Mouse (Mus musculus) stomach, embryonic 14.5 days (tissue): Measurements from ENCODE around the gene Tmod4. TPM values are rescaled to one million over a fixed set of nuclear protein-coding genes. Genes with fewer than 3 reads are reported as not detected.

ENCODE experiments used
- ATAC-seq: fragments of 200-750 bp; cut with Nextera tagmentation; 2 replicates; pipeline ENCODE4 v1.8.0; 2017; ENCODE audit warnings: low read depth, moderate TSS enrichment; ENCODE audit not compliant: insufficient number of reproducible peaks, insufficient read depth, low FRiP score
- H3K27ac ChIP-seq: fragments of 300-500 bp; sonication (generic); 2 replicates; pipeline ENCODE4 v1.5.1; 2014; ENCODE audit warnings: mild to moderate bottlenecking, low read length, moderate library complexity, mixed read lengths
- H3K27me3 ChIP-seq: fragments of 300-500 bp; sonication (generic); 2 replicates; pipeline ENCODE4 v1.6.1; 2014; ENCODE audit warnings: low read length, control low read depth, mixed read lengths; ENCODE audit not compliant: control insufficient read depth, insufficient read depth
- H3K36me3 ChIP-seq: fragments of 300-500 bp; sonication (generic); 2 replicates; pipeline ENCODE4 v1.6.1; 2014; ENCODE audit warnings: mild to moderate bottlenecking, control low read depth, low read length, moderate library complexity, mixed read lengths; ENCODE audit not compliant: control insufficient read depth, insufficient read depth
- H3K4me1 ChIP-seq: fragments of 300-500 bp; sonication (generic); 2 replicates; pipeline ENCODE4 v1.6.1; 2014; ENCODE audit warnings: low read length, control low read depth, mixed read lengths; ENCODE audit not compliant: control insufficient read depth, insufficient read depth
- H3K4me2 ChIP-seq: fragments of 300-500 bp; sonication (generic); replicated peaks from 2 replicates; pipeline ENCODE4 v1.6.1; 2014; ENCODE audit warnings: low read depth, low read length, control low read depth
- H3K4me3 ChIP-seq: fragments of 300-500 bp; sonication (generic); 2 replicates; pipeline ENCODE4 v1.5.1; 2014; ENCODE audit warnings: low read depth, low read length, control low read depth
- H3K9ac ChIP-seq: fragments of 300-500 bp; sonication (generic); replicated peaks from 2 replicates; pipeline ENCODE4 v1.6.1; 2014; ENCODE audit warnings: low read depth, mild to moderate bottlenecking, control low read depth, low read length, moderate library complexity, mixed read lengths
- H3K9me3 ChIP-seq: fragments of 300-500 bp; sonication (generic); 2 replicates; pipeline ENCODE4 v1.6.1; 2016; ENCODE audit warnings: low read depth, low read length, control low read depth; ENCODE audit not compliant: control insufficient read depth
- WGBS: fragments of 180-500 bp; shearing (Covaris S2); extraction: QIAGEN DNeasy Blood & Tissue Kit; methylation state at CpG from one replicate; pipeline ENCODE4 v1.1.7; 2014; 5-methylcytosine and 5-hydroxymethylcytosine counted together
- polyA plus RNA-seq: library from polyadenylated mRNA; unstranded; fragments of >200 nt; fragmentation: Nextera tagmentation; extraction: Ambion mirVana; gene quantifications from 2 replicates; pipeline ENCODE4 v1.2.1, GENCODE M21; 2014

The Tmod4 gene
- polyA plus RNA-seq, 1 experiment from 2014 or later: 1.8 TPM

DNA sequence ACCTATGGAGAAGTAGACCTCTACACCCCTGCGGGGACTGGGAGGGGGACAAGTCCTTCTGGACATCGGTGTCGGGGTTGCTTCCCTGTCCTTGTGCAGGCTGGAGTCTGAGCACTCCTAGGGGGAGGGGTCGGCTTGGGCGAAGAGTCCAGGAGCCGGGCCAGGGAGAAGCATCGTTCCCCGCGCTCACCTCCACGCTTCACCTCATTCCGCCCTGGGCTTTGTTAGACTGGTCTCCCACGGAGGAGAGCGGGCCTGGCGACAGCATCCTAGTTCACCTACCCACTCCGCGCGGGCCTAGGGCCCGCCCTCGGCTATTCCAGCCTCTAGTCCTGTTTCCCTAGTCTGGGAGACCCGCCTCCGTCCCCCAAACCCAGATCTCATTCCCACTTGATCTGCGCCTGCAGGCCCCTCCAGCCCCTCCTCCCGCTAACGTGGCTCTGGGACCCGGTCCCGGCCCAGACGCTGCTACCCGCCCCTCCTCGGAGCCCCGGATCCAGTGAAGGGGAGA is 36.8 kb downstream of the Tmod4 start:
- Histone ChIP-seq H3K9ac (peak overlapping the region; percentile 52; the same call in 1 of the 2 replicates), H3K4me1 (peaks cover 28% of the 10 kb centered on the region; the same call in 1 of the 2 replicates), H3K9me3 (no peaks in the 10 kb centered on the region), H3K27ac (no peak overlapping the region), H3K4me3 (peak overlapping the region; percentile 79), H3K27me3 (no peaks in the 10 kb centered on the region), H3K36me3 (no peaks in the 10 kb centered on the region), H3K4me2 (peak overlapping the region; percentile 63)
- under 1% methylated on average over 30 of the region's 30 CpGs for WGBS
- ATAC-seq: peak; percentile 9; the same call in 1 of the 2 replicates

DNA sequence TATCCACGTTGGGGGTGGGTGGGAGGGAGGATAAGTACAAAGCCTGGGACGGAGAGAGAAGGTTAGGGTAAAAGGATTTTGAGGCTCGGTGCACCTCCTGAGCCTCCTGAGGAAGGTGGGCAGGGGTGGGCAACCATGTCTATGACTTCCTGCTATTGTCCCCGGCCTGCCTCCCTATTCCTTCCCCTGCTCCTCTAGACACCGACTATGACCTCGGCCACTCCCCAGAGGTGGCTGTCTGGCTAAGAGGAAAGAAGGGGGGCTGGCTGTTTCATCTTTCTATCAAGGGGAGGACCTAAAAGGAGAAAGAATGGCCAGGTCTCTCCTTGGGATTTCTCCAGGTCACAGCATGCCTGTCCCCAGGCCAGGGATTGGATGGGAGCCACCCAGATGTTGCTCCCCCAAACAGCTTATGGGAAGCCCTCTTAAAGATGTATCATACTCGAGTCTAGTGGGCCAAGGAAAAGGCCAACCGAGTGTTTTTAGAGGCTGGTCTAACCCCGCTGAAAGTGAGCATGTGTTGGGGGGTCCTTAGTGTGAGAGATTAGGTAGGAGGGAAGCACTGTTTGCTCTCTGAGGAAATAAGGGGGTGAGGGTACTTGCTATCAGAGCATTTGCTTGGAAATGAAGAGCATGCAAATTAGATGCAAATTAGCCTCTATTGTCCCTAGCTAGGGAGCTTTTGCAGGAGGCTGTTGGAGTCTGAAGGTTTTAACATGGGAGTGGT is 37.5 kb downstream of the Tmod4 start:
- Histone ChIP-seq H3K27me3 (no peaks in the 10 kb centered on the region), H3K4me1 (peaks cover 28% of the 10 kb centered on the region; the same call in 1 of the 2 replicates), H3K4me3 (peak overlapping the region; percentile 79), H3K9me3 (no peaks in the 10 kb centered on the region), H3K27ac (peak overlapping the region; percentile 33; the same call in 1 of the 2 replicates), H3K4me2 (peak overlapping the region; percentile 63), H3K9ac (peak overlapping the region; percentile 52; the same call in 1 of the 2 replicates), H3K36me3 (no peaks in the 10 kb centered on the region; the same call in 1 of the 2 replicates)
- 6% methylated on average over 9 of the region's 9 CpGs for WGBS
- no peak for ATAC-seq

DNA sequence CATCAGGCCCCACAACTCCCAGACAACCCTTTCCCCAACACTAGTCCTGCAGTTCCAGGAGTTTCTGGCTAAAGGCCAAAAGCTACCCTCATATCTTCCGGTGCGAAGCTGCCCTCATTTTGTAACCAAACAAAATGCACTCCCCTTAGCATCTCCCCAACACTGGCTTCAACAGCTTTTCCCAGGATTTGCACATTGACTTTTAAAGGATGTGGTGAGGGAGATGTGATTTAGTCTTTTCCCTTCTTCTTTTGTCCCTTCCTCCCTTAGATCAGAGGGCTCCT is 38.0 kb downstream of the Tmod4 start:
- Histone ChIP-seq H3K27me3 (no peaks in the 10 kb centered on the region), H3K9me3 (no peaks in the 10 kb centered on the region), H3K9ac (no peak overlapping the region), H3K27ac (no peak overlapping the region), H3K4me3 (peak overlapping the region; percentile 79), H3K4me2 (peak overlapping the region; percentile 63), H3K4me1 (peaks cover 28% of the 10 kb centered on the region; the same call in 1 of the 2 replicates), H3K36me3 (no peaks in the 10 kb centered on the region; the same call in 1 of the 2 replicates)
- ATAC-seq: no peak
- WGBS: 46% methylated on average over 2 of the region's 2 CpGs

DNA sequence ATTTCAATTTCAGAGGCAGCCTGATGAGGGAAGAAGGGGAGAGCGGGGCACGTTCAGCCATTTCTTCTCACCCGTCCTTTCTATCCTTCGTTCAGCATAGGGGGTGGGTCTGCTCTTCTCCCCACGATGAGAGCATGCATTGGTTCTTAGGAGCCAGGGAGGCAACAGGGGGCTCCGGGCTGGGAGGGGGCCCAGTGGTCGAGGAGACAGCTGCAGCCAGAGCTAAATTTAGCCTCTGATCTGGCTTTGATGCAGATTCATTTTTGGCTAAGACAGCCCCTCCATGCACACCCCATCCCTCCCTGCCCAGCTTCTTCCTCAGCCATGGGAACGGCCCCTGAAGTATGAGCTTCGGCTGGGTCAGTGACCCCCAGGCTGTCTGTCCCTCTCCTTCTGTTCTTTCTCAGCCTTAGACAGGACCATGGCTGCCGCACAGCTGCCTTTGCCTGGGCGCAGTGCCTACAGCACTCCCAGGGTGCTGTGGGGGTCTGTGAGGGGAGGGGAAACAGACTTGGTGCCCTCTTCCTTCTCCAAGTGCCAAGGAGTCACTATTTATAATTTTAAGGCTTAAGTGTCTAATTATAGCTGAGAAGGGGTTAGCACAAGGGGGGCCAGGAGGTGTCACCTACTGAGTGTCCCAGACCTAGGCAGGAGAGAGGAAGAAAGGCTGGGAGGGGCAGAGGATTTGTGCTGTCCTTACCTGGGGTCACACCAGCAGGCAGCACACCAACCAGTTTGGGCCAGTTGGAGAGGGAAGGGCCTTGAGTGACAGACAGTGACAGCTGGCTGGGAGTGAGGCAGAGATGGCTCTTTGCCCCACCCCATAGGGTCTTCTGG is 39.4 kb downstream of the Tmod4 start:
- no peak for ATAC-seq
- WGBS: 48% methylated on average over 11 of the region's 11 CpGs

GRCm38 (mm10) chr3:95164256-95164550 is 39.9 kb downstream of the Tmod4 start:
- no peak overlapping the region for H3K9ac ChIP-seq
- H3K9me3 ChIP-seq: no peaks in the 10 kb centered on the region
- H3K4me3 ChIP-seq: no peak overlapping the region

More for the DNA sequence above, 39.4 kb downstream of the Tmod4 start:
- H3K27me3 ChIP-seq: no peaks in the 10 kb centered on the region
- H3K4me1 ChIP-seq: peaks cover 28% of the 10 kb centered on the region; the same call in 1 of the 2 replicates
- no peak overlapping the region for H3K4me3 ChIP-seq
- no peak overlapping the region for H3K27ac ChIP-seq
- no peaks in the 10 kb centered on the region for H3K9me3 ChIP-seq
- peak overlapping the region; percentile 10; the same call in 1 of the 2 replicates for H3K4me2 ChIP-seq
- peaks cover 3% of the 10 kb centered on the region; the same call in 1 of the 2 replicates for H3K36me3 ChIP-seq
- H3K9ac ChIP-seq: no peak overlapping the region

DNA sequence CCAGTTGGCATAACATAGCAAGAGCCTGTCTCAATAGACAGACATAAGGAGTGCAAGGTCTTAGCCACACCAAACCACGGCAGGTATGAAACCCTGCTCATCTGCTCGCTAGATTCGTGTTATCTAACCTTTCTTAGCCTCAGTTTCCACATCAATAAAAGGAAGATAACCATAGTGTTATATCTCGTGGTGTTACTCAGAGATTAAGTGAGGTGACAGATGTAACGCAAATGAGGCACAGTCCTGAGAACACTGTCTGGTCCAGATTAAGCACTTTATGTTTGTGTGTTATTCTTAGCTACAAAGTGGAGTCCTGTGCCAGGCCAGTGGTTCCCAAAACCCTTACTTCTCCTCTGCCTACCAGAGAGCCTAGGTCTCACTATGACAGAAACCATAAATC is 40.6 kb downstream of the Tmod4 start:
- no peak for ATAC-seq
- WGBS: 80% methylated on average over 5 of the region's 5 CpGs
- peaks cover 24% of the 10 kb centered on the region; the same call in 1 of the 2 replicates for H3K4me1 ChIP-seq

More at GRCm38 (mm10) chr3:95164256-95164550, 39.9 kb downstream of the Tmod4 start:
- no peaks in the 10 kb centered on the region for H3K27me3 ChIP-seq
- no peak overlapping the region for H3K27ac ChIP-seq
- peaks cover 3% of the 10 kb centered on the region; the same call in 1 of the 2 replicates for H3K36me3 ChIP-seq
- peaks cover 28% of the 10 kb centered on the region; the same call in 1 of the 2 replicates for H3K4me1 ChIP-seq
- no peak overlapping the region for H3K4me2 ChIP-seq
- WGBS: 60% methylated on average over 5 of the region's 5 CpGs
- ATAC-seq: no peak

GRCm38 (mm10) chr3:95169996-95170395 is 45.7 kb downstream of the Tmod4 start:
- Histone ChIP-seq H3K4me3 (no peak overlapping the region), H3K36me3 (peaks cover 37% of the 10 kb centered on the region), H3K4me2 (no peak overlapping the region), H3K9ac (no peak overlapping the region), H3K9me3 (no peaks in the 10 kb centered on the region), H3K27ac (no peak overlapping the region), H3K27me3 (peaks cover 14% of the 10 kb centered on the region), H3K4me1 (0 out of 2 replicates have a peak, but pooled peaks cover 8% of the 10 kb centered on the region)
- ATAC-seq: no peak
- WGBS: 91% methylated on average over 10 of the region's 10 CpGs

More for the DNA sequence above, 40.6 kb downstream of the Tmod4 start:
- Histone ChIP-seq H3K36me3 (peaks cover 9% of the 10 kb centered on the region), H3K27ac (no peak overlapping the region), H3K4me2 (no peak overlapping the region), H3K9ac (no peak overlapping the region), H3K4me3 (no peak overlapping the region), H3K27me3 (no peaks in the 10 kb centered on the region), H3K9me3 (no peaks in the 10 kb centered on the region)

DNA sequence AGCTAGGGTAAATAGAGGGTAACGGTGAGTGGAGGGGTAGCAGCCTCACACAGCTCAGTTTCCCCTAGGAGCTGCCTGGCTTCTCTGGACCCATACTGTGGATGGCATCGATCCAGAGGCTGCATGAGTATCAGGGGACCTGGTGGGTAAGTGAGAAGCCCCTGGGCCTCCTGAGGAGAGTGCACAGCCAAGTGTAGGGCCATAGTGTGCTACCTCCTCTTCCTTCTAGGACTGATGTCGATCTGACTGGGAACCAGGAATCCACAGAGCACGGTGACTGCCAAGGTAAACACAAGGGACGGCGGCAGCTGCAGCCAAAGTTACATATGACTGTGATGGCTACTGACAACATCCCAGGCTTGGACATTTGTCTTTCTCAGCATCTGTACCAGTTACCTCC is 46.8 kb downstream of the Tmod4 start:
- Histone ChIP-seq H3K9me3 (no peaks in the 10 kb centered on the region), H3K4me1 (0 out of 2 replicates have a peak, but pooled peaks cover 8% of the 10 kb centered on the region), H3K27me3 (peaks cover 14% of the 10 kb centered on the region), H3K9ac (no peak overlapping the region), H3K4me2 (no peak overlapping the region), H3K27ac (no peak overlapping the region), H3K36me3 (peaks cover 37% of the 10 kb centered on the region), H3K4me3 (no peak overlapping the region)
- 77% methylated on average over 6 of the region's 6 CpGs for whole genome bisulfite sequencing
- ATAC-seq: no peak
